Mouse (Mus musculus): ENCODE data around the gene H2-K1. TPM values are rescaled to one million over a fixed set of nuclear protein-coding genes. Genes with fewer than 3 reads are reported as not detected.
A peak's percentile ranks its signal among the peaks of the same experiment; 100 is the strongest.

H2-K1 gene
- total RNA-seq (2014; fragmentation: Nextera tagmentation): not detected in 2 replicates
- total RNA-seq (2017): 0.16 and 0.23 TPM in 2 replicates
- polyA plus RNA-seq (2012): 0.58 and 0.74 TPM in 2 replicates

DNA sequence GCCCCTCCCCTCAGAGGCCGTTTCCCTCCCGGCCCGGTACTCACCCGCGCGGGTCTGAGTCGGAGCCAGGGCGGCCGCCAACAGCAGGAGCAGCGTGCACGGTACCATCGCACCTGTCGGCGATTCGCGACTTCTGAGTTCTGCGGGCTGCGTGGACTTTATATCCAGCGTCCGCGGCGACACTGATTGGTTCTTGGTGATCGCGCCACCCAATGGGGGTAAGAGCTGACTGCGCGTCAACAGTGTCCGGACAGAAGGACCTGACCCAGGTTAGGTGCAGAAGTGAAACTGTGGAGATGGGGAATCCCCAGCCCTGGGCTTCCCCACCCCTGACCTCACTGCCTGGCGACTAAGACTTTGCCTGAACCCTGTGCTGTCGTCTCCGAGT is at the start of gene H2-K1:
TSS of gene H2-K1 (minus strand) at position 198 of the 388 bp plus-strand sequence.
- Histone ChIP-seq H3K27me3 (ENCODE audit: insufficient read depth, low read length) (peaks cover 24% of the 10 kb centered on the region), H3K4me3 (ENCODE audit: low read depth, low read length) (peak within 1 kb of the TSS; percentile 38; the same call in 1 of the 2 replicates), H3K9me3 (replicated peaks) (peaks cover 12% of the 10 kb centered on the region), H3K4me1 (ENCODE audit: insufficient read depth, low read depth, low read length) (no peaks in the 10 kb centered on the region), H3K36me3 (replicated peaks) (no peaks in the 10 kb centered on the region)
- ATAC-seq (ENCODE audit: extremely low read depth, insufficient number of reproducible peaks, low FRiP score, poor library complexity, severe bottlenecking) (no peak), DNase-seq (ENCODE audit: low spot score) (no peak)
- TF ChIP-seq TAL1 (conservative IDR thresholded peaks at IDR 0.05; ENCODE audit: low read depth, low read length) (no peak), GATA1 (IDR thresholded peaks at IDR 0.05; ENCODE audit: borderline replicate concordance, low read length) (no peak), GATA2 (IDR thresholded peaks at IDR 0.05; ENCODE audit: borderline replicate concordance, low read depth, low read length) (no peak), POLR2AphosphoS5 (IDR thresholded peaks at IDR 0.05; ENCODE audit: insufficient replicate concordance, low read depth, low read length) (no peak), CTCF (IDR thresholded peaks at IDR 0.05; ENCODE audit: low read depth, low read length) (no peak)

DNA sequence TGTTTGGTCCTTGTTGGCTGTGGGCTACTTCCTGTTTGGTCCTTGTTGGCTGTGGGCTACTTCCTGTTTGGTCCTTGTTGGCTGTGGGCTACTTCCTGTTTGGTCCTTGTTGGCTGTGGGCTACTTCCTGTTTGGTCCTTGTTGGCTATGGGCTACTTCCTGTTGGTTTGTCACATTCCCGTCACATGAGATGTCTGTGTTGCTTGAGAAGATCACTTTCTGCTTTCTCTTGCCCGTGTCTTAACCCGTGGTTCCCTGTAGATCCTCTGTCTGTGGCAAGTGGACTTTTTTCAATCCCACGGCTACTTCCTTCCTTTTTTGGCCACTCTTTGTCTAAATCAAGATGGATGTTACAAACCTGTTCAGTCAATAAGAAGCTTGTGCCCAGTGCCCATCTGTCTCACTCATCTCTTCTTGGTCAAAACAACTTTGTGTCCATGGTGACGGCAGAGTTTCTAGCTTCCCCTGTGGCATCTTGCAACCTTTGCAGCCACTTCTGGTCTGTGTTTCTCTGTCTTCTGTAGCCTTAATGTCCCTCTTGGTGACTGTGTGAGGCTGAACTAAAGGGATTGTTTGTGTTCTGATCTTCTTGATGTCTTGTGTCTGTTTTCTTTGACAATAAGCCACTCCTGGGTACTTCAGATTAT is 47.4 kb upstream of the H2-K1 start:
- H3K9me3 ChIP-seq (replicated peaks): peaks cover 13% of the 10 kb centered on the region
- no peak for DNase-seq (ENCODE audit: low spot score)
- H3K4me1 ChIP-seq (ENCODE audit: insufficient read depth, low read depth, low read length): no peaks in the 10 kb centered on the region; the same call in 1 of the 2 replicates

DNA sequence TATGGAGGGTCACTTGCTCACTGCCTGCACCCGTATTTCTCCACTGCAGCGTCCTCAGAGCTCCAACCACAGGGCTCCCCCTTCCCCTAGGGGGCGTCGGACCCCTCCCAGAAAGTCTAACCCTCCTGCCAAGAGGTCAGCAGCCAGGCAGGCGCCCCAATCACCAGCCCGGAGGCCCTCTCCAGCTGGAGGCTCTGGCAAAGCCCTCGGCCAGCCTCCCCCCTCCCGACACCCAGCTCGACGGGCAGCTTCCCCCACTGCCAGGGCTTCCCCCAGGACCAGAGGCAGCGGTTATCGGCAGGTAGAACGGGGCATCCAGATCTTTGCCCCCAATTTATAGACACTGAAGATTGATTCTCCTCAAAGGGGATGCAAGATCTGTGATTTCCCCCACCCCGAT is 45.8 kb upstream of the H2-K1 start:
- no peak for DNase-seq (ENCODE audit: low spot score)
- no peak overlapping the region for H3K4me3 ChIP-seq (ENCODE audit: low read depth, low read length)
- H3K4me1 ChIP-seq (ENCODE audit: insufficient read depth, low read depth, low read length): peaks cover 5% of the 10 kb centered on the region
- no peak for TF ChIP-seq TAL1 (conservative IDR thresholded peaks at IDR 0.05; ENCODE audit: low read depth, low read length)
- no peak for TF ChIP-seq POLR2AphosphoS5 (IDR thresholded peaks at IDR 0.05; ENCODE audit: insufficient replicate concordance, low read depth, low read length)
- TF ChIP-seq GATA1 (IDR thresholded peaks at IDR 0.05; ENCODE audit: borderline replicate concordance, low read length): no peak
- no peak for TF ChIP-seq CTCF (IDR thresholded peaks at IDR 0.05; ENCODE audit: low read depth, low read length)
- TF ChIP-seq GATA2 (IDR thresholded peaks at IDR 0.05; ENCODE audit: borderline replicate concordance, low read depth, low read length): no peak
- peaks cover 27% of the 10 kb centered on the region for H3K27me3 ChIP-seq (ENCODE audit: insufficient read depth, low read length)
- H3K9me3 ChIP-seq (replicated peaks): peaks cover 13% of the 10 kb centered on the region
- no peak for ATAC-seq (ENCODE audit: extremely low read depth, insufficient number of reproducible peaks, low FRiP score, poor library complexity, severe bottlenecking)
- no peaks in the 10 kb centered on the region for H3K36me3 ChIP-seq (replicated peaks)

More for the DNA sequence above, 47.4 kb upstream of the H2-K1 start:
- no peak for TF ChIP-seq GATA1 (IDR thresholded peaks at IDR 0.05; ENCODE audit: borderline replicate concordance, low read length)
- TF ChIP-seq GATA2 (IDR thresholded peaks at IDR 0.05; ENCODE audit: borderline replicate concordance, low read depth, low read length): no peak
- TF ChIP-seq TAL1 (conservative IDR thresholded peaks at IDR 0.05; ENCODE audit: low read depth, low read length): no peak
- TF ChIP-seq CTCF (IDR thresholded peaks at IDR 0.05; ENCODE audit: low read depth, low read length): no peak
- no peak for TF ChIP-seq POLR2AphosphoS5 (IDR thresholded peaks at IDR 0.05; ENCODE audit: insufficient replicate concordance, low read depth, low read length)
- Histone ChIP-seq H3K4me3 (ENCODE audit: low read depth, low read length) (no peak overlapping the region), H3K27me3 (ENCODE audit: insufficient read depth, low read length) (peaks cover 14% of the 10 kb centered on the region; the same call in 1 of the 2 replicates), H3K36me3 (replicated peaks) (no peaks in the 10 kb centered on the region)
- no peak for ATAC-seq (ENCODE audit: extremely low read depth, insufficient number of reproducible peaks, low FRiP score, poor library complexity, severe bottlenecking)

DNA sequence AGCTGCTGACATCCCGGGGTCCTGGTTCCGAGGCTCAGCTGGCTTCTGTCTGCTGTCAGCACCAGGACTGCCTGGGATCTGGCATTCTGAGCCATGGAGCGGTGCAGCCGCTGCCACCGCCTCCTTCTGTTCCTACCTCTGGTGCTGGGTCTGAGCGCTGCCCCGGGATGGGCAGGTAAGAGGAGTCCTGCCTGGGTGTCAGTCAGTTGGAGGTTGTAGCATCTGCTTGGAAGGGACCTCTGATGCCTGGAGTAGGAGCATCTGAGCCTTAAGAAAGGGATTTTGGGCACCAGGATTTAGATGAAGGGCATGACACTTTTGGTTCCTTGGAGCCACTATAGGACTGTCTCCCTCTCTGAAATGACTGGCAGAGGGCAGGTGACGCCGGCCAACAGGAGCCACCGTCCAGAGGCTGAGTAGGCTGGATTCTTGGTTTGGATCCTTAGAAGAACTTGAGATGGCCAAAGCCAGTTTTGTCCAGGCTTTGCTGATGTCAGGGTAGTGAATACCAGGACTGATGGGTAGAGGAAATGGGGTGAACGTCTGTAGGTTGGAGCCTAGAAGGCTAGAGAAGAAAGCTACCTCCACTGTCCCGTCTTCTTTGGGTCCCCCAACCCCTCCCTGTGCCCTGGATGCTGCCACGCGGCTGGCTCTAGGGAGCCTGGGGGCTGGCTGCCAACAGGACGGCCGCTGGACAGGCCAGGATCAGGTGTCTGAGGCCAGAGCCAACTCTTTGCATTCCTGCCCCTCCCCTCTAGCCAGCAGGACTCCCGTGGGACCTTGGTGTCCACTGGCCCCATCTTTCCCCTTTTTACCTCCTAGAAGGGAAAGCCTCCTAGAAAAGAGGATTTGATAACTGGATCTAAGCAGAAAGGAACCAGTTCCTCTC is 39.7 kb upstream of the H2-K1 start:
- H3K9me3 ChIP-seq (replicated peaks): no peaks in the 10 kb centered on the region

DNA sequence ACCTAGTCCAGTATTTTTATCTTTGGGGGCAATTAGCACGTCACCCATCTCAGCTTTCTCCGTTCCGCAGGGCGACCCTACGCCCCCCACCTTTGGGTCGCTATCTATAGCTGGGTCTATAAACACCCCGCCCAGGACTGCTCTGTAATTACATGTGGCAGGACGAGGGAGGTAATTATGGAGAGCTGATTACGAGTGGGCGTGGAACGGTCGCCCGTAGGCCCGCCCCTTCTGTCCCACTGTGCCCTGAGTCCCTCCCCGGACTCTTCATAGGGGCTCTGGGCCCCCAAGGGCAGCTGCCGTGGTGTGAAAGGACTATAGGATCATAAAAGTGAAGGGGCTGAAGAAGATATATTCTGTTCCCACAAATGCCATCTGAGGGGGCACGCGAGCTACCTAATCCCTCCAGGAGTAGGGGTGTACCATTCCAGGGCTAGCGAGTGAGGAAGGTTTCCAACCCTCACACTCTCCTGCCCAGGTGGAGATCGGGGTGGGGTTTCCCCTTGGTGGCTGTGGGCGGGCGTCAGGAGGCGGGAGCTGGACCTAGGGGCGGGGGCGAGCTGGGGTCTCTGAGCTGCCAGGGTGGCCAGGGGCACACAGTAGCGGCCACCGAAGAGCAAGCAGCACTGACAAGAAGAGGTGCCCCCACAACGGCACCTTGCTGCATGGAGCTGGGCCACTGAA is 38.9 kb upstream of the H2-K1 start, which contains the start of gene Col11a2:
TSS of gene Col11a2 (plus strand) at position 560 of the 684 bp plus-strand sequence.
- H3K4me1 ChIP-seq (ENCODE audit: insufficient read depth, low read depth, low read length): peaks cover 41% of the 10 kb centered on the region
- H3K27me3 ChIP-seq (ENCODE audit: insufficient read depth, low read length): peaks cover 32% of the 10 kb centered on the region
- ATAC-seq (ENCODE audit: extremely low read depth, insufficient number of reproducible peaks, low FRiP score, poor library complexity, severe bottlenecking) (no peak), DNase-seq (ENCODE audit: low spot score) (no peak)
- TF ChIP-seq GATA2 (IDR thresholded peaks at IDR 0.05; ENCODE audit: borderline replicate concordance, low read depth, low read length) (no peak), TAL1 (conservative IDR thresholded peaks at IDR 0.05; ENCODE audit: low read depth, low read length) (no peak), CTCF (IDR thresholded peaks at IDR 0.05; ENCODE audit: low read depth, low read length) (no peak), GATA1 (IDR thresholded peaks at IDR 0.05; ENCODE audit: borderline replicate concordance, low read length) (no peak), POLR2AphosphoS5 (IDR thresholded peaks at IDR 0.05; ENCODE audit: insufficient replicate concordance, low read depth, low read length) (no peak)
- H3K36me3 ChIP-seq (replicated peaks): peaks cover 48% of the 10 kb centered on the region
- no peaks in the 10 kb centered on the region for H3K9me3 ChIP-seq (replicated peaks)
- H3K4me3 ChIP-seq (ENCODE audit: low read depth, low read length): no peak within 1 kb of the TSS

More for the DNA sequence above, 39.7 kb upstream of the H2-K1 start:
- no peak for TF ChIP-seq POLR2AphosphoS5 (IDR thresholded peaks at IDR 0.05; ENCODE audit: insufficient replicate concordance, low read depth, low read length)
- TF ChIP-seq TAL1 (conservative IDR thresholded peaks at IDR 0.05; ENCODE audit: low read depth, low read length): no peak
- TF ChIP-seq GATA1 (IDR thresholded peaks at IDR 0.05; ENCODE audit: borderline replicate concordance, low read length): no peak
- no peak for TF ChIP-seq GATA2 (IDR thresholded peaks at IDR 0.05; ENCODE audit: borderline replicate concordance, low read depth, low read length)
- TF ChIP-seq CTCF (IDR thresholded peaks at IDR 0.05; ENCODE audit: low read depth, low read length): no peak
- Histone ChIP-seq H3K4me1 (ENCODE audit: insufficient read depth, low read depth, low read length) (peaks cover 37% of the 10 kb centered on the region), H3K36me3 (replicated peaks) (peaks cover 41% of the 10 kb centered on the region), H3K4me3 (ENCODE audit: low read depth, low read length) (no peak overlapping the region), H3K27me3 (ENCODE audit: insufficient read depth, low read length) (peaks cover 36% of the 10 kb centered on the region)
- DNase-seq (ENCODE audit: low spot score): no peak
- no peak for ATAC-seq (ENCODE audit: extremely low read depth, insufficient number of reproducible peaks, low FRiP score, poor library complexity, severe bottlenecking)

Data from G1E (cell line).